Mouse (Mus musculus) yolk sac, embryonic 10.5 days (tissue): ENCODE data around the gene Gm10130.
"Not testable (repeated sequence)": the region's sequence is repeated elsewhere in the genome, so short reads cannot be mapped to it uniquely, and the experiment has no call there.

Experiments used
- DNase-seq: peaks from one replicate; pipeline ENCODE4 v3.0.0-alpha.2; 2017; ENCODE audit warnings: low spot score

The Gm10130 gene

GRCm38 (mm10) chr2:150323402-150323801, at the start of gene Gm10130:
Gene Gm10130, plus strand, starts transcription at chr2:150323702.
- no peak for DNase-seq

- no peak for DNase-seq
These were observed 29.8 kb upstream of the Gm10130 start for GRCm38 (mm10) chr2:150293669-150294068.

- DNase-seq: no peak
These were observed 24.4 kb upstream of the Gm10130 start for GRCm38 (mm10) chr2:150299096-150299495.

DNA sequence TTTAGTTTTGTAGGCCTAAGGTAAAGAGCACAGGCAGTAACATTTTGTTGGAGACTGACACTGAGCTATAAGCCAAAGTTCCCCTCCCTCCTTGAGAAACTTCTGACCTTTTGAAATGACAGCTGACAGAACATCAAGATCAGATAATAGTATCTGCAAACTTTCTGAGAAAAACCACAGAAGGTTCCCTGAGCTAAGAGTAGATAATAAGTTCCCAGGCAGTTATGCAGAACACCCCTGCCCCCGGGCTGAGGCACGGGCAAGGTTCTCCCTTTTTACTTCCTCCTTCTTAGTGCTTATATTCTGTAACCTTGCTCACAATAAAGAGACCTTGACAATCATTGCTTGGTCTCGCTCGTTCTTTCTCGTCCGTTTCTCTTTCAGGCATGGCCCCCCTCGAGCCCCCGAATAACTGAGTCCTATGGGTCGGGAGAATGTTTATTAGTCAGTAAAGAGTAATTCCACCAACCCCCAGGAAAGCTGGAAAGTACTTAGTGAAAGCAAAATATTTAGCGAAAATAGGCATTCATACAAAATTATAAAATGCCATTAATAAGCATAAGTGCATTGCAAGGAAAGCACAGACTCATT, 16.2 kb upstream of the Gm10130 start:
- DNase-seq: no peak

DNA sequence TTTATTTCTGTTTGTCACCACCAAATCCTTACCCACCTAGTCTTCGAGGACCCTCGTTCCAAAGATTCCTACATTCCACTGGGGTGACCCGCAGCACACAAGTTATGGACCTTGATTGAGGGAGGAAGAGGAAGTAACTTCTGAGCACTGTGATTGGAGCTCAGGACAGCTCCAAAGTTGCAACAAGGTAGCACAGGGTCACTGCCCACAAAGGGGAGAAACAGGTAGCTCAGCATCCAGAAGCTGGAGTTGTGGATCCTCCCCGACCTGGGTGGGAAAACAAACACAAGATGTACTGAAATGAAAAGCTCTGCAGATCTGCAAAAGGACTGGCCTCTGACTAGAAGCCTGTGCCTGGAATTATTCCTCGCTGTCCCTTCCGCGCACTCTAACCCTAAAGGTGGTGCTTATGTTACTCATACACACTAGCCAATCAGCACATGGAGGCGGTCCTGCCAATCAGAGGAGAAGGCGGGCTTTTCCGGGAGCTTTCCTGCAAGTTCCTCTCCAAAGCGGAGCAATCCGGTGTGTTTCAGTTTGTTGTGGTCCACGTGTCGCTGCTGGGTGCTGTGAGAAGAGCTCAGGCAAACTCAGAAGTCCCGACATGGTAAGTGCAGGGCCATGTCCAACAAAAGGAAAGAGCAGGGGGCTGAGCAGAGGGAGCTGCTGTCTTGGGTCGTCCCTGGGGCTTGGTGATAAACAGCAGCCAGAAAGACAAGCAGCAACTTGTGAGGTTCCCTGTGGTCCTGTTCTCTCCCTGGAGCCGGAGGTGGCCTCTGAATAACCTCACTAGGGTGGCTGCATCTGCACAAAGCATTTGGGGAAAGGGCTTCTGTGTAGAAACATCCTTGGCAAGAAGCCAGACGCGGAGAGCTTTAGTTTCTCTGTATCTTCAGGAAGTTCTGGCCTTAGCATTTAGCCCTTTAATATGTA, 12.3 kb upstream of the Gm10130 start:
- DNase-seq: peak; percentile 96

DNA sequence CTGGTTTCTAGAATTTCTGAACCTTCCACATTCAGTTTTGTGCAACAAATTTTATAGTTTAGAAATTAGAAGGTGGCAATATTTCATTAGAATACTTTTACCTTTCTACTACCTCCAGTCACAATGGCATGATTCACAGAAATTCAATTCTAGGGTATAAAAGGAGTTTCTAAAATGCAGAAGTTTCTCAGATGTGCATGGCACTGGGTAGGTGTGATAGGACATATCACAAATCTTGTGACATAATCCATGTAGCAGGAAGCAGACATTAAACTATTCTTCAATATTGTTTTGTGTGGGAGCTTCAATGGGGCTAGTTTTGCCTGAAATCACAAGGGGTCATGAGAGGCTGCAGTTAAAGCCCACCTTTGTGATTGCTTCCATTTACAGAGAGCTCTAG, 7.4 kb upstream of the Gm10130 start:
- no peak for DNase-seq

- DNase-seq: no peak
These were observed 4.5 kb upstream of the Gm10130 start for GRCm38 (mm10) chr2:150318973-150319372.

- not testable (repeated sequence) for DNase-seq
These were observed 33.6 kb downstream of the Gm10130 start for GRCm38 (mm10) chr2:150357136-150357535.

- peak; percentile 90 for DNase-seq
These were observed 38.8 kb downstream of the Gm10130 start, which contains the start of gene 3300002I08Rik for GRCm38 (mm10) chr2:150362113-150362877. Gene 3300002I08Rik, minus strand, starts transcription at chr2:150362765.

DNA sequence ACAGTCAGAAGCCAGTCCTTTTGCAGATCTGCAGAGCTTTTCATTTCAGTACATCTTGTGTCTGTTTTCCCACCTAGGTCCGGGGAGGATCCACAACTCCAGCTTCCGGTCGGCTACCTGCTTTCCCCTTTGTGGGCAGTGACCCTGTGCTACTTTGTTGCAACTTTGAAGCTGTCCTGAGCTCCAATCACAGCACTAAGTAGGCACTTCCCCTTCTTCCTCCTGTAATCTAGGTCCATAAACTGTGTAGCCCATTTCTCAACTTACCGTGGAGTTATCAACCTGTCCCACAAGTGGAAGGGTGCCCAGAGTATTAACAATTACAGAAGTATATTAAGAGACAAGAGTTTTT, 39.4 kb downstream of the Gm10130 start:
- no peak for DNase-seq

GRCm38 (mm10) chr2:150385553-150386106, 62.1 kb downstream of the Gm10130 start:
- DNase-seq: not testable (repeated sequence)

DNA sequence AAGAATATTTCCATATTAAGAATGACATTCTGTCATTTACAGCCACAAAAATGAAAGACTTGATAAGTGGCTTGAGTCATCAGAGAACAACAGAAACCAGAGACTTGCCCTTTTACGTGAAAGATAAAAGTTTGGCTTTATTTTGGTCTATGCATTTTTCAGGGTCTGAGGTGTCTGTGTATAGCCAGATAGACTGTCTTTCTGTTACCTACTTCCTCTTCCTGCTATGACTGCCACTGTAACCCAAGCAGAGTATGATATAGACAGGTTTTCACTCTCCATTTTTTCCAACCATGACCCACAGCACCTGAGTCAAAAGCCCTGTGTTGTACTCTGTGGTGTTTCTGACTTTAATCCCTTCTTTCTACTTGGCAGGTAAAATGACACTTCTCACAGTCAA, 66.7 kb downstream of the Gm10130 start:
- no peak for DNase-seq

DNA sequence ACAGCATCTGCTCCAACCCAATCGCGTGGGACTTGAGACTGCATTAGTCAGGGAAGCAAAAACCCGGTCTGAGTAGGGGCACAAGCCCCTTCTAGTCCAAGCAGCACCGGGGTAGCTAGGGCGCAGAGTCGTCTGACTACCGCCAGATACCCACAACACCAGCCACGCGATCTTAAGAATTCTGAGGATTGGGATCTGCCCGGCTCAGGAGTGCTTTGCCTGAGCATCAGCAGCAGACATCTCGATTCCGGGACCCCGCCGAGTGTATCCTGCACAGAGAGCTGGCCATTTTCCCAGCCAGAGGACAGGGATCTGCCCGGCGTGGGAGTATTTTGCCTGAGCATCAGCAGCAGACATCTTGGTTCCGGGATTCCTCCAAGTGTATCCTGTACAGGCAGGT, 88.6 kb downstream of the Gm10130 start:
- not testable (repeated sequence) for DNase-seq
